Mouse (Mus musculus) limb, embryonic 14.5 days (tissue): ENCODE data around the gene Tpm3. TPM values are rescaled to one million over a fixed set of nuclear protein-coding genes. Genes with fewer than 3 reads are reported as not detected.

ENCODE experiments used
- ATAC-seq: fragments of 200-750 bp; cut with Nextera tagmentation; 2 replicates; pipeline ENCODE4 v1.8.0; 2017; ENCODE audit warnings: low read depth, moderate number of reproducible peaks, moderate TSS enrichment; ENCODE audit not compliant: low FRiP score
- DNase-seq: peaks from one replicate; pipeline ENCODE4 v3.0.0-alpha.2; 2015; ENCODE audit warnings: low spot score
- H3K27ac ChIP-seq: fragments of 300-500 bp; sonication (generic); replicated peaks from 2 replicates; pipeline ENCODE4 v1.5.1; 2014; ENCODE audit warnings: low read depth, mild to moderate bottlenecking, low read length, moderate library complexity, mixed read lengths
- H3K27me3 ChIP-seq: fragments of 300-500 bp; sonication (generic); 2 replicates; pipeline ENCODE4 v1.6.1; 2014; ENCODE audit warnings: low read length, mixed read lengths; ENCODE audit not compliant: control insufficient read depth, insufficient read depth
- H3K36me3 ChIP-seq: fragments of 300-500 bp; sonication (generic); 2 replicates; pipeline ENCODE4 v1.6.1; 2014; ENCODE audit warnings: mild to moderate bottlenecking, low read length, moderate library complexity, mixed read lengths; ENCODE audit not compliant: control insufficient read depth, insufficient read depth
- H3K4me1 ChIP-seq: fragments of 300-500 bp; sonication (generic); 2 replicates; pipeline ENCODE4 v1.6.1; 2014; ENCODE audit warnings: antibody characterized with exemption, low read length, mixed read lengths; ENCODE audit not compliant: control insufficient read depth, insufficient read depth
- H3K4me2 ChIP-seq: fragments of 300-500 bp; sonication (generic); replicated peaks from 2 replicates; pipeline ENCODE4 v1.6.1; 2014; ENCODE audit warnings: low read depth, mild to moderate bottlenecking, low read length, moderate library complexity; ENCODE audit not compliant: severe bottlenecking
- H3K4me3 ChIP-seq: fragments of 300-500 bp; sonication (generic); replicated peaks from 2 replicates; pipeline ENCODE4 v1.5.1; 2014; ENCODE audit warnings: low read length
- H3K9ac ChIP-seq: fragments of 300-500 bp; sonication (generic); 2 replicates; pipeline ENCODE4 v1.6.1; 2014; ENCODE audit warnings: mild to moderate bottlenecking, low read depth, low read length, moderate library complexity; ENCODE audit not compliant: severe bottlenecking
- H3K9me3 ChIP-seq: fragments of 300-500 bp; sonication (generic); 2 replicates; pipeline ENCODE4 v1.6.1; 2016; ENCODE audit warnings: low read length; ENCODE audit not compliant: control insufficient read depth
- POLR2A ChIP-seq: fragments of 200-500 bp; IDR thresholded peaks from 2 replicates; pipeline ENCODE4 v1.8.0; 2012; ENCODE audit warnings: inconsistent platforms, mild to moderate bottlenecking, moderate library complexity, borderline replicate concordance; ENCODE audit not compliant: insufficient read depth, insufficient read length; ENCODE audit errors: extremely low read depth
- WGBS: fragments of 180-500 bp; shearing (Covaris S2); extraction: QIAGEN DNeasy Blood & Tissue Kit; methylation state at CpG from one replicate; pipeline ENCODE4 v1.1.7; 2014; 5-methylcytosine and 5-hydroxymethylcytosine counted together
- polyA plus RNA-seq, 2 experiments: library from polyadenylated mRNA; depleted of rRNA in 1 of 2; stranded (reverse) in 1 of 2; unstranded in 1 of 2; fragments of >200 nt; fragmentation: Nextera tagmentation in 1 of 2; extraction: Ambion mirVana in 1 of 2; gene quantifications; 2 replicates each; pipeline versions ENCODE4 v1.2.1 to v1.2.3; 2012 to 2014

The Tpm3 gene
- polyA plus RNA-seq, 2 experiments, result 269 to 436 TPM

GRCm38 (mm10) chr3:90052351-90053241 is 19.9 kb upstream of the Tpm3 start, which contains the start of gene Ubap2l:
TSS of gene Ubap2l (minus strand) at chr3:90052628.
- Histone ChIP-seq H3K27me3 (no peaks in the 10 kb centered on the region), H3K27ac (peak within 1 kb of the TSS; percentile 96), H3K9me3 (no peaks in the 10 kb centered on the region), H3K4me1 (peaks cover 19% of the 10 kb centered on the region), H3K36me3 (peaks cover 31% of the 10 kb centered on the region), H3K4me3 (peak within 1 kb of the TSS; percentile 85), H3K9ac (peak within 1 kb of the TSS; percentile 83), H3K4me2 (peak within 1 kb of the TSS; percentile 74)
- DNase-seq (peak; percentile 97), ATAC-seq (peak; percentile 92)
- TF ChIP-seq POLR2A, result peak; percentile 55; the same call in 1 of the 2 replicates
- WGBS, result 3% methylated on average over 66 of the region's 81 CpGs

GRCm38 (mm10) chr3:90061549-90061948 is 10.9 kb upstream of the Tpm3 start:
- peaks cover 67% of the 10 kb centered on the region for H3K36me3 ChIP-seq
- H3K4me1 ChIP-seq, result no peaks in the 10 kb centered on the region
- no peaks in the 10 kb centered on the region for H3K9me3 ChIP-seq
- 91% methylated on average over 6 of the region's 6 CpGs for WGBS
- ATAC-seq, result no peak
- TF ChIP-seq POLR2A, result no peak
- DNase-seq, result no peak
- H3K4me3 ChIP-seq, result no peak overlapping the region
- no peak overlapping the region for H3K9ac ChIP-seq
- H3K4me2 ChIP-seq, result no peak overlapping the region
- H3K27me3 ChIP-seq, result no peaks in the 10 kb centered on the region
- no peak overlapping the region for H3K27ac ChIP-seq

DNA sequence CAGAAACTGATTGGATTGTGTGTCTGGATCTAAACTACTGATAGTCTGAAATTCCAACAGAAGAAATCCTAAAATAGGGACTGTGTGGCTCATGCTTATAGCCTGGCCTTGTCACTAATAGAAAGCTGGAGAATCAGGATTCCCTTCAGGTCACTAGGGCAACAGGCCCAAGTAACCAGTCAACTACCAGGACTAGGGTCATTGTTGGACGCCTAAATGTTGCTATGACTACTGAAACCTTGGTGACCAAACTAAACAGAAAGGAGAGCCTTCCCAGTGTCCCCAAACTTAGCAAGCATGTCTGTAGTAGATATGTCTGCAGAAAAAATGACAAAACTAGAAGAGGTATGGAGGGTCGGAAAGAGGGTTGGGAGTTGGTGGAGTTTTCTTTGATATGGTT is 9.9 kb upstream of the Tpm3 start:
- Histone ChIP-seq H3K9me3 (no peaks in the 10 kb centered on the region), H3K4me1 (no peaks in the 10 kb centered on the region), H3K4me3 (no peak overlapping the region), H3K27me3 (no peaks in the 10 kb centered on the region), H3K9ac (no peak overlapping the region), H3K4me2 (no peak overlapping the region), H3K36me3 (peaks cover 57% of the 10 kb centered on the region), H3K27ac (no peak overlapping the region)
- ATAC-seq (no peak), DNase-seq (no peak)
- TF ChIP-seq POLR2A, result no peak
- WGBS, result 81% methylated on average over 2 of the region's 2 CpGs

- no peak overlapping the region for H3K27ac ChIP-seq
- no peak overlapping the region for H3K4me3 ChIP-seq
- no peak for DNase-seq
- H3K36me3 ChIP-seq, result peaks cover 45% of the 10 kb centered on the region
- H3K27me3 ChIP-seq, result no peaks in the 10 kb centered on the region
- H3K4me1 ChIP-seq, result no peaks in the 10 kb centered on the region
- WGBS, result 75% methylated on average over 3 of the region's 3 CpGs
- no peak overlapping the region for H3K9ac ChIP-seq
- no peak for TF ChIP-seq POLR2A
- no peaks in the 10 kb centered on the region for H3K9me3 ChIP-seq
- H3K4me2 ChIP-seq, result no peak overlapping the region
- no peak for ATAC-seq
Measured at GRCm38 (mm10) chr3:90064383-90064782, 8.1 kb upstream of the Tpm3 start.

GRCm38 (mm10) chr3:90065553-90065952 is 6.9 kb upstream of the Tpm3 start:
- no peaks in the 10 kb centered on the region for H3K4me1 ChIP-seq
- WGBS, result 45% methylated on average over 3 of the region's 3 CpGs
- no peak for ATAC-seq
- H3K27me3 ChIP-seq, result no peaks in the 10 kb centered on the region
- no peak overlapping the region for H3K4me2 ChIP-seq
- no peak for TF ChIP-seq POLR2A
- DNase-seq, result no peak
- H3K9me3 ChIP-seq, result no peaks in the 10 kb centered on the region
- no peak overlapping the region for H3K9ac ChIP-seq
- H3K27ac ChIP-seq, result no peak overlapping the region
- H3K4me3 ChIP-seq, result no peak overlapping the region
- H3K36me3 ChIP-seq, result peaks cover 39% of the 10 kb centered on the region
